Mouse (Mus musculus) liver, embryonic 16.5 days (tissue): Measurements from ENCODE around the gene Krtap1-5. TPM values are rescaled to one million over a fixed set of nuclear protein-coding genes. Genes with fewer than 3 reads are reported as not detected.
"Not testable (repeated sequence)": the region's sequence is repeated elsewhere in the genome, so short reads cannot be mapped to it uniquely, and the experiment has no call there.

ENCODE experiments used
- ATAC-seq: fragments of 200-750 bp; cut with Nextera tagmentation; 2 replicates; pipeline ENCODE4 v1.8.0; 2017; ENCODE audit warnings: low read depth, mild to moderate bottlenecking, moderate number of reproducible peaks, moderate library complexity
- H3K27ac ChIP-seq: fragments of 300-500 bp; sonication (generic); 2 replicates; pipeline ENCODE4 v1.5.1; 2014; ENCODE audit warnings: mild to moderate bottlenecking, low read length
- H3K27me3 ChIP-seq: fragments of 300-500 bp; sonication (generic); 2 replicates; pipeline ENCODE4 v1.6.1; 2014; ENCODE audit warnings: low read depth, low read length, mixed read lengths; ENCODE audit not compliant: control insufficient read depth, insufficient read depth
- H3K36me3 ChIP-seq: fragments of 300-500 bp; sonication (generic); 2 replicates; pipeline ENCODE4 v1.6.1; 2014; ENCODE audit warnings: mild to moderate bottlenecking; ENCODE audit not compliant: control insufficient read depth, insufficient read depth
- H3K4me1 ChIP-seq: fragments of 300-500 bp; sonication (generic); 2 replicates; pipeline ENCODE4 v1.6.1; 2014; ENCODE audit warnings: low read depth, low read length, mixed read lengths; ENCODE audit not compliant: control insufficient read depth
- H3K4me2 ChIP-seq: fragments of 300-500 bp; sonication (generic); 2 replicates; pipeline ENCODE4 v1.6.1; 2014; ENCODE audit warnings: low read depth, low read length, mixed read lengths
- H3K4me3 ChIP-seq: fragments of 300-500 bp; sonication (generic); 2 replicates; pipeline ENCODE4 v1.5.1; 2014; ENCODE audit warnings: low read depth, mild to moderate bottlenecking, low read length
- H3K9ac ChIP-seq: fragments of 300-500 bp; sonication (generic); 2 replicates; pipeline ENCODE4 v1.6.1; 2014; ENCODE audit warnings: low read depth, low read length
- H3K9me3 ChIP-seq: fragments of 300-500 bp; sonication (generic); replicated peaks from 2 replicates; pipeline ENCODE4 v1.6.1; 2016; ENCODE audit warnings: low read length; ENCODE audit not compliant: control insufficient read depth
- WGBS: fragments of 180-500 bp; shearing (Covaris S2); extraction: QIAGEN DNeasy Blood & Tissue Kit; methylation state at CpG from one replicate; pipeline ENCODE4 v1.1.7; 2014; ENCODE audit not compliant: insufficient replicate concordance; 5-methylcytosine and 5-hydroxymethylcytosine counted together
- polyA plus RNA-seq: library from polyadenylated mRNA; unstranded; fragments of >200 nt; fragmentation: Nextera tagmentation; extraction: Ambion mirVana; gene quantifications from 2 replicates; pipeline ENCODE4 v1.2.1, GENCODE M21; 2015

The Krtap1-5 gene
- not detected in 2 replicates for polyA plus RNA-seq

DNA sequence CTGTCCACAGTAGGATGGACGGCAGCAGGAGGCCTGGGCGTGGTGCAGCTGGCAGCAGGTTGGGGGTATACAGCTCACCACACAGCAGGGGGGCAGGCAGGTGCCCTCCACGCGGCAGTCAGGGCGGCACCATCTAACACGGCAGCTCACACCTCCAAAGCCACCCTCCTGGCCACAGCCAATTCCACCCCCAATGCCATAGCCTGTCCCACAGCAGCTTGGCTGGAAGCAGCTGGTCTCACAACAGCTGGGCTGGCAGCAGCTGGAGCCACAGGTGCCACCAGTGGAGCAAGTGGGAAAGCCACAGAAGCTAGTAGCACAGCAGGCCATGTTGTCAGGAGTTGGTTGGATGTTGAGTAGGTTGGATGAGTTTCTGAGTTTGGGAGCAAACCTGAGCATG, at the start of gene Krtap1-5:
Krtap1-5 (minus strand) TSS at position 381 of the 400 bp plus-strand sequence.
- H3K9ac ChIP-seq: no peak within 1 kb of the TSS

DNA sequence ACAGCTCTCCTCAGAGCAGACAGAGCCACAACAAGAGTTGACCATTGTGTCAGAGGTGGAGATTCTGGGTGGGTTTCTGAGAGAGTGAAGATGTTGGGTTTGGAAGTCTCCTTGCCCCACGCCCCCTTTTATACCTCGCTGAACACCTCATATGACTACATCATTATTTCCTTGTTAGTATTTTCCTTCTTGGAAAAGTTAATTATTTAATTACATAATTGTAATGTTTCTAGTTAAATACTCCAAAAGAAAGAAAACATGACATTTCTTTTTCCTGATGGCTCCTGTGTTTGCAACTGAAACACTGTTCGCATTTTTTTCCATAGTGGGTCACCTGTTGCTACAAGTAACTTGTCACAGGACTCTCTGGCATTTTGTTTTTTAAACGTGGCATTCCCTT, 47.3 kb upstream of the Krtap1-5 start, which contains the start of gene Krtap4-1:
Krtap4-1 (minus strand) TSS at position 101 of the 400 bp plus-strand sequence.
- Histone ChIP-seq H3K9ac (no peak within 1 kb of the TSS), H3K27me3 (no peaks in the 10 kb centered on the region), H3K4me1 (no peaks in the 10 kb centered on the region), H3K9me3 (no peaks in the 10 kb centered on the region), H3K36me3 (no peaks in the 10 kb centered on the region), H3K4me3 (no peak within 1 kb of the TSS), H3K27ac (no peak within 1 kb of the TSS), H3K4me2 (no peak within 1 kb of the TSS)
- 56% methylated on average over 4 of the region's 4 CpGs for WGBS
- no peak for ATAC-seq

More for the DNA sequence above, at the start of gene Krtap1-5:
- H3K9me3 ChIP-seq: no peaks in the 10 kb centered on the region
- no peak for ATAC-seq
- H3K4me2 ChIP-seq: no peak within 1 kb of the TSS
- no peaks in the 10 kb centered on the region for H3K36me3 ChIP-seq
- H3K4me3 ChIP-seq: no peak within 1 kb of the TSS
- 77% methylated on average over 6 of the region's 6 CpGs for WGBS
- H3K27me3 ChIP-seq: no peaks in the 10 kb centered on the region
- H3K27ac ChIP-seq: no peak within 1 kb of the TSS
- H3K4me1 ChIP-seq: no peaks in the 10 kb centered on the region

- WGBS: 55% methylated on average over 2 of the region's 2 CpGs
- no peak within 1 kb of the TSS for H3K4me3 ChIP-seq
- H3K36me3 ChIP-seq: no peaks in the 10 kb centered on the region
- H3K9ac ChIP-seq: no peak within 1 kb of the TSS
- H3K4me1 ChIP-seq: no peaks in the 10 kb centered on the region
- ATAC-seq: no peak
- no peak within 1 kb of the TSS for H3K4me2 ChIP-seq
- H3K9me3 ChIP-seq: no peaks in the 10 kb centered on the region
- no peaks in the 10 kb centered on the region for H3K27me3 ChIP-seq
- H3K27ac ChIP-seq: no peak within 1 kb of the TSS
These were observed 39.5 kb upstream of the Krtap1-5 start, which contains the start of gene Gm11562 for GRCm38 (mm10) chr11:99620335-99620734. TSS of gene Gm11562 (minus strand) at chr11:99620435.

DNA sequence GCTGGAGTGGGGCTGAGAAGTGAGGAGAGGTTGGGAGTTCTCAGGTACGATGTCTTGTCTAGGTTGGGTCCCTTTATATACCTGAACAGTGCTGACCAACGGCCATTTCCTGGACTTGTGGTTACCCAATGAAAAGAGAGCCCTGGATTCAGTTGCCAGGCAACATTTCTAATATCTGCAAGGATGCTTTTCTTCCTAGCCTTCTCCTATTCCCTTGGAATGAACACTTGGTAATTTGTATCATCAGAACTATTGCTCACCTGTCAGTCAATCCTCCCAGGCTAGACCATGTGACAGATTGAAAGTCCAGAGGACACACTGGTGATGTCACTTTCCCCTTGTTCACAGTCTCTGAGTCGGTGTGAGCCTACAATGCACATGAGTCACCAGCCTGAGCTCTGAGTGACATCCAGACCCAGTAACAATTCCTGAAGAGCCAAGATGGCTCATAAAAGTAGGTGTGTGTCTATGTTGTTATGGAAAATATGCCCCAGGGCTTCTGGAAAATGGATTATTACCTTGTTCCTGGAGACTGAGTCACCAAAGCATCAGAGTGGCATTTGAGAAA, 34.1 kb upstream of the Krtap1-5 start, which contains the start of gene Krtap2-4:
Krtap2-4 (minus strand) TSS at position 51 of the 568 bp plus-strand sequence.
- no peak for ATAC-seq
- WGBS: 35% methylated on average over 3 of the region's 3 CpGs
- H3K36me3 ChIP-seq: no peaks in the 10 kb centered on the region

DNA sequence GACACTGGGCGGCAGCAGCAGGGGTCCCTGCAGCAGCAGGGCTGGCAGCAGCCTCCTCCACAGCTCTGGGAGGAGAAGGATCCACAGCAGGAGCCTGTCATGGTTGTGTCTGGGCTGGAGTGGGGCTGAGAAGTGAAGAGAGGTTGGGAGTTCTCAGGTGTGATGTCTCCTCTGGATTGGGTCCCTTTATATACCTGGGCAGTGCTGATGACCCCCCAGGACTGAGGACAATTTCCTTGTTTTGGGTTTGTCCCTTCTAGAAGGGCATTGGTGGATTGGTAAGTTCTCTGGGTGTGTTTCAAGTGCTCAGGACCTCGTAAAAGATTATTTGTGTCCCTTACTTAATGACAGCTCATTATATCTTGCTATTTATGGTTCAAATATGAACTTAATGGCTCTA, 29.3 kb upstream of the Krtap1-5 start, which contains the start of gene Gm11937:
Gm11937 (minus strand) TSS at position 101 of the 400 bp plus-strand sequence.
- H3K4me2 ChIP-seq, H3K36me3 ChIP-seq, H3K27ac ChIP-seq, H3K4me3 ChIP-seq, H3K9me3 ChIP-seq, H3K27me3 ChIP-seq, H3K4me1 ChIP-seq, ATAC-seq, H3K9ac ChIP-seq: not testable (repeated sequence)
- WGBS: 43% methylated on average over 2 of the region's 2 CpGs

More for the DNA sequence above, 34.1 kb upstream of the Krtap1-5 start, which contains the start of gene Krtap2-4:
- H3K27me3 ChIP-seq: no peaks in the 10 kb centered on the region
- no peak within 1 kb of the TSS for H3K4me3 ChIP-seq
- H3K4me2 ChIP-seq: no peak within 1 kb of the TSS
- H3K4me1 ChIP-seq: no peaks in the 10 kb centered on the region
- H3K9ac ChIP-seq: no peak within 1 kb of the TSS
- H3K9me3 ChIP-seq: no peaks in the 10 kb centered on the region
- H3K27ac ChIP-seq: no peak within 1 kb of the TSS

DNA sequence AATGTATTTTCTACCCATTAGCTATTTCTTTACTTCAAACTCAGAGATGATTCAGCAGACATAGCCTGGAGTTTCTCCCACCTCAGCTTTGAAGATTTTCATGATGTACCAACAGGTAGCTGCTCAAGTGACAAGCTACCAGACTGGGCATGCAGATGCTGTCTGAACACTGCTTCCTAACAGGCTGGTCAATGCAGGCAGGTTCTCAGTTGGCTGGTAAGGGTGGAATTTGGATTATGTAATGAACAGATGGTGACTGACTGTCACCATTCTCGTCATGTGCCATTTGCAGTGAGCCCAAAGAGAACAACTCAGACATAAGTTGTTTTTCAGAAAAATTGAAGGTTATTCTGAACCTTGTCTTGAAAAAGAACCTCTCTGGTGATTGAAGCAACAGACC, 28.3 kb upstream of the Krtap1-5 start:
- no peaks in the 10 kb centered on the region for H3K4me1 ChIP-seq
- no peaks in the 10 kb centered on the region for H3K36me3 ChIP-seq
- WGBS: 39% methylated on average over 1 of the region's 1 CpGs
- H3K4me3 ChIP-seq: no peak overlapping the region
- no peak for ATAC-seq
- H3K9me3 ChIP-seq: no peaks in the 10 kb centered on the region
- H3K27me3 ChIP-seq: no peaks in the 10 kb centered on the region
- H3K9ac ChIP-seq: no peak overlapping the region
- no peak overlapping the region for H3K27ac ChIP-seq
- no peak overlapping the region for H3K4me2 ChIP-seq

DNA sequence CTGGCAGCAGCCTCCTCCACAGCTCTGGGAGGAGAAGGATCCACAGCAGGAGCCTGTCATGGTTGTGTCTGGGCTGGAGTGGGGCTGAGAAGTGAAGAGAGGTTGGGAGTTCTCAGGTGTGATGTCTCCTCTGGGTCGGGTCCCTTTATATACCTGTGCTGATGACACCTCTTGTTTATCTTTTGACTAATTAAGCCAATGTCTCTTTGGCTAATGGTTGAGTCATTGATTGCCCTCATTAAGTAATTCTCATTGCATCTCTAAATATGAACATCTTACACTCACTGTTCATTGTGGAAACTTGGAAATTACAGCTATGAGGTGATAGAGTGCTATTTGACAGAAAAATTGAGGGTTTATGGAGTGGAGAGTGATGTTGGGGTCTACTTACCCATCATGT, 22.4 kb upstream of the Krtap1-5 start, which contains the start of gene Gm11938:
Gm11938 (minus strand) TSS at position 101 of the 400 bp plus-strand sequence.
- not testable (repeated sequence) for H3K9ac ChIP-seq, H3K36me3 ChIP-seq, H3K27ac ChIP-seq, H3K4me3 ChIP-seq, H3K27me3 ChIP-seq, ATAC-seq, H3K9me3 ChIP-seq, H3K4me1 ChIP-seq, H3K4me2 ChIP-seq
- 36% methylated on average over 1 of the region's 1 CpGs for WGBS

GRCm38 (mm10) chr11:99597742-99598141, 16.9 kb upstream of the Krtap1-5 start, which contains the start of gene Krtap9-3:
TSS of gene Krtap9-3 (minus strand) at chr11:99598105.
- H3K4me3 ChIP-seq, ATAC-seq, H3K27ac ChIP-seq, H3K9ac ChIP-seq, H3K36me3 ChIP-seq, H3K9me3 ChIP-seq, H3K4me2 ChIP-seq, H3K4me1 ChIP-seq, H3K27me3 ChIP-seq: not testable (repeated sequence)
- 76% methylated on average over 4 of the region's 6 CpGs for WGBS

GRCm38 (mm10) chr11:99590981-99591380, 10.2 kb upstream of the Krtap1-5 start, which contains the start of gene Krtap1-3:
TSS of gene Krtap1-3 (minus strand) at chr11:99591339.
- no peak for ATAC-seq
- H3K9ac ChIP-seq: no peak within 1 kb of the TSS
- H3K27me3 ChIP-seq: no peaks in the 10 kb centered on the region
- no peak within 1 kb of the TSS for H3K4me3 ChIP-seq
- H3K9me3 ChIP-seq: no peaks in the 10 kb centered on the region
- H3K4me2 ChIP-seq: no peak within 1 kb of the TSS
- no peak within 1 kb of the TSS for H3K27ac ChIP-seq
- no peaks in the 10 kb centered on the region for H3K4me1 ChIP-seq
- WGBS: 72% methylated on average over 6 of the region's 6 CpGs
- no peaks in the 10 kb centered on the region for H3K36me3 ChIP-seq
